Mouse (Mus musculus) spleen, adult 2 months (tissue): ENCODE measurements around the gene Gpa33. TPM values are rescaled to one million over a fixed set of nuclear protein-coding genes. Genes with fewer than 3 reads are reported as not detected.

ENCODE experiments used
- DNase-seq, 2 experiments: peaks; one replicate each; pipeline versions ENCODE4 v3.0.0 to v3.0.0-alpha.2; 2012 to 2021; ENCODE audit warnings: low spot score in 2 of 2, low read depth in 1 of 2
- H3K27ac ChIP-seq: fragments of 200-500 bp; 2 replicates; pipeline ENCODE4 v1.5.1; 2012; ENCODE audit warnings: low read length, inconsistent platforms; ENCODE audit not compliant: insufficient read depth
- H3K27me3 ChIP-seq: fragments of 200-500 bp; 2 replicates; pipeline ENCODE4 v1.6.1; 2012; ENCODE audit warnings: mild to moderate bottlenecking, moderate library complexity, low read length, inconsistent platforms; ENCODE audit not compliant: control insufficient read depth, insufficient read depth
- H3K36me3 ChIP-seq: fragments of 200-500 bp; 2 replicates; pipeline ENCODE4 v1.6.1; 2012; ENCODE audit warnings: mild to moderate bottlenecking, low read length, inconsistent platforms; ENCODE audit not compliant: control insufficient read depth, insufficient read depth
- H3K4me1 ChIP-seq: fragments of 200-500 bp; 2 replicates; pipeline ENCODE4 v1.6.1; 2011; ENCODE audit warnings: inconsistent platforms; ENCODE audit not compliant: control insufficient read depth, insufficient read depth, insufficient read length
- H3K4me3 ChIP-seq: fragments of 200-500 bp; 2 replicates; pipeline ENCODE4 v1.5.1; 2011; ENCODE audit warnings: mild to moderate bottlenecking, inconsistent platforms; ENCODE audit not compliant: insufficient read depth, insufficient read length; ENCODE audit errors: extremely low read depth
- CTCF ChIP-seq: fragments of 200-500 bp; IDR thresholded peaks from 2 replicates; pipeline ENCODE4 v1.5.1; 2011; ENCODE audit warnings: mild to moderate bottlenecking, inconsistent platforms; ENCODE audit not compliant: insufficient read depth, insufficient read length, insufficient replicate concordance; ENCODE audit errors: extremely low read depth
- POLR2A ChIP-seq: fragments of 200-500 bp; IDR thresholded peaks from 2 replicates; pipeline ENCODE4 v1.6.1; 2011; ENCODE audit warnings: low read depth, low read length, inconsistent platforms
- WGBS: fragments of 180-500 bp; shearing (Covaris S2); methylation state at CpG from one replicate; pipeline ENCODE4 v1.1.7; 2018; 5-methylcytosine and 5-hydroxymethylcytosine counted together
- polyA plus RNA-seq: library from polyadenylated mRNA; depleted of rRNA; stranded (reverse); fragments of >200 nt; gene quantifications from 2 replicates; pipeline ENCODE4 v1.2.3, GENCODE M21; 2012

Gpa33 gene
- polyA plus RNA-seq, 1 experiment, result not detected

GRCm38 (mm10) chr1:166142369-166142768 lies 12.3 kb downstream of the Gpa33 start:
- Histone ChIP-seq H3K4me1 (peaks cover 4% of the 10 kb centered on the region; the same call in 1 of the 2 replicates), H3K27me3 (no peaks in the 10 kb centered on the region), H3K4me3 (no peak overlapping the region), H3K27ac (no peak overlapping the region), H3K36me3 (no peaks in the 10 kb centered on the region)
- no peak for DNase-seq
- 90% methylated on average over 6 of the region's 6 CpGs for WGBS
- TF ChIP-seq POLR2A (no peak), CTCF (no peak)

- no peak overlapping the region for H3K4me3 ChIP-seq
- no peaks in the 10 kb centered on the region for H3K4me1 ChIP-seq
- TF ChIP-seq POLR2A, result no peak
- TF ChIP-seq CTCF, result no peak
- 74% methylated on average over 11 of the region's 11 CpGs for WGBS
- no peak overlapping the region for H3K27ac ChIP-seq
- H3K36me3 ChIP-seq, result no peaks in the 10 kb centered on the region
- no peaks in the 10 kb centered on the region for H3K27me3 ChIP-seq
- DNase-seq, result no peak
Measured at GRCm38 (mm10) chr1:166146626-166147025, 16.6 kb downstream of the Gpa33 start.

- Histone ChIP-seq H3K4me1 (no peaks in the 10 kb centered on the region), H3K27ac (no peak overlapping the region), H3K4me3 (no peak overlapping the region), H3K36me3 (no peaks in the 10 kb centered on the region), H3K27me3 (no peaks in the 10 kb centered on the region)
- no peak for TF ChIP-seq CTCF
- no peak for TF ChIP-seq POLR2A
- no peak for DNase-seq
- WGBS, result 73% methylated on average over 3 of the region's 3 CpGs
Measured at GRCm38 (mm10) chr1:166147657-166148056, 17.6 kb downstream of the Gpa33 start.

- Histone ChIP-seq H3K36me3 (no peaks in the 10 kb centered on the region), H3K4me3 (no peak overlapping the region), H3K27me3 (0 out of 2 replicates have a peak, but pooled peaks cover 2% of the 10 kb centered on the region), H3K4me1 (peaks cover 2% of the 10 kb centered on the region; the same call in 1 of the 2 replicates), H3K27ac (no peak overlapping the region)
- no peak for DNase-seq
- TF ChIP-seq CTCF, result no peak
- 39% methylated on average over 4 of the region's 4 CpGs for WGBS
Measured at GRCm38 (mm10) chr1:166149441-166149840, 19.4 kb downstream of the Gpa33 start.

- TF ChIP-seq POLR2A, result no peak
- TF ChIP-seq CTCF, result no peak
- peaks cover 3% of the 10 kb centered on the region; the same call in 1 of the 2 replicates for H3K27me3 ChIP-seq
- H3K36me3 ChIP-seq, result no peaks in the 10 kb centered on the region
- no peak overlapping the region for H3K27ac ChIP-seq
- no peak overlapping the region for H3K4me3 ChIP-seq
- WGBS, result 59% methylated on average over 7 of the region's 7 CpGs
- DNase-seq, result no peak
- H3K4me1 ChIP-seq, result peaks cover 2% of the 10 kb centered on the region; the same call in 1 of the 2 replicates
Measured at GRCm38 (mm10) chr1:166150035-166150434, 20.0 kb downstream of the Gpa33 start.

GRCm38 (mm10) chr1:166151341-166151740 lies 21.3 kb downstream of the Gpa33 start:
- peaks cover 2% of the 10 kb centered on the region; the same call in 1 of the 2 replicates for H3K4me1 ChIP-seq
- no peak for DNase-seq
- 75% methylated on average over 11 of the region's 11 CpGs for WGBS
- H3K27ac ChIP-seq, result no peak overlapping the region
- peaks cover 3% of the 10 kb centered on the region; the same call in 1 of the 2 replicates for H3K27me3 ChIP-seq
- no peak for TF ChIP-seq POLR2A
- no peak for TF ChIP-seq CTCF
- no peak overlapping the region for H3K4me3 ChIP-seq
- no peaks in the 10 kb centered on the region for H3K36me3 ChIP-seq

GRCm38 (mm10) chr1:166152034-166152433 lies 22.0 kb downstream of the Gpa33 start:
- TF ChIP-seq POLR2A (no peak), CTCF (no peak)
- Histone ChIP-seq H3K27ac (no peak overlapping the region), H3K4me1 (peaks cover 2% of the 10 kb centered on the region; the same call in 1 of the 2 replicates), H3K4me3 (no peak overlapping the region), H3K27me3 (peaks cover 3% of the 10 kb centered on the region; the same call in 1 of the 2 replicates), H3K36me3 (no peaks in the 10 kb centered on the region)
- no peak for DNase-seq
- WGBS, result 97% methylated on average over 10 of the region's 10 CpGs
